Mouse (Mus musculus): Measurements from ENCODE around the gene Cartpt. TPM values are rescaled to one million over a fixed set of nuclear protein-coding genes. Genes with fewer than 3 reads are reported as not detected.
"Not testable (repeated sequence)": the region's sequence is repeated elsewhere in the genome, so short reads cannot be mapped to it uniquely, and the experiment has no call there.

The Cartpt gene
- polyA plus RNA-seq, 1 experiment, result 2.5 TPM

GRCm38 (mm10) chr13:99859082-99859481 is 41.8 kb downstream of the Cartpt start:
- WGBS, result 10% methylated on average over 1 of the region's 1 CpGs
- no peak for DNase-seq (ENCODE audit: low read depth, low spot score)

GRCm38 (mm10) chr13:99857879-99858278 is 43.0 kb downstream of the Cartpt start:
- DNase-seq (ENCODE audit: low read depth, low spot score), result no peak
- WGBS, result 52% methylated on average over 2 of the region's 2 CpGs

GRCm38 (mm10) chr13:99857336-99857735 is 43.6 kb downstream of the Cartpt start:
- WGBS, result 85% methylated on average over 9 of the region's 9 CpGs

GRCm38 (mm10) chr13:99855229-99855628 is 45.7 kb downstream of the Cartpt start:
- WGBS, result 80% methylated on average over 5 of the region's 5 CpGs

More at GRCm38 (mm10) chr13:99857336-99857735, 43.6 kb downstream of the Cartpt start:
- no peak for DNase-seq (ENCODE audit: low read depth, low spot score)

GRCm38 (mm10) chr13:99853131-99853530 is 47.8 kb downstream of the Cartpt start:
- no peak for DNase-seq (ENCODE audit: low read depth, low spot score)
- WGBS, result 80% methylated on average over 2 of the region's 2 CpGs

More at GRCm38 (mm10) chr13:99855229-99855628, 45.7 kb downstream of the Cartpt start:
- no peak for DNase-seq (ENCODE audit: low read depth, low spot score)

- not testable (repeated sequence) for DNase-seq (ENCODE audit: low read depth, low spot score)
- WGBS, result 38% methylated on average over 3 of the region's 3 CpGs
Observed at GRCm38 (mm10) chr13:99852416-99852815, 48.5 kb downstream of the Cartpt start.

- no peak for DNase-seq (ENCODE audit: low read depth, low spot score)
- 43% methylated on average over 4 of the region's 4 CpGs for WGBS
Observed at GRCm38 (mm10) chr13:99851026-99851425, 49.9 kb downstream of the Cartpt start.

- WGBS, result 49% methylated on average over 15 of the region's 15 CpGs
- no peak for DNase-seq (ENCODE audit: low read depth, low spot score)
Observed at GRCm38 (mm10) chr13:99849597-99849996, 51.3 kb downstream of the Cartpt start.

Other genes with a start within 250 kb of the Cartpt start
- 11.2 and 13.3 TPM in 2 replicates for gene Mccc2, start 114.5 kb upstream of the Cartpt start, polyA plus RNA-seq (2012; rRNA removed)
- 1.7 and 2.6 TPM in 2 replicates for gene Bdp1, start 203.0 kb upstream of the Cartpt start, polyA plus RNA-seq (2012; rRNA removed)
- gene Serf1, start 206.9 kb upstream of the Cartpt start, polyA plus RNA-seq (2012; rRNA removed), result 4.9 and 5.7 TPM in 2 replicates
- 13.4 and 13.9 TPM in 2 replicates for gene Smn1, start 223.8 kb upstream of the Cartpt start, polyA plus RNA-seq (2012; rRNA removed)

Data from large intestine, adult 2 months (tissue).